ENCODE assay signal across 8 mouse cellular contexts in the genomic region with DNA sequence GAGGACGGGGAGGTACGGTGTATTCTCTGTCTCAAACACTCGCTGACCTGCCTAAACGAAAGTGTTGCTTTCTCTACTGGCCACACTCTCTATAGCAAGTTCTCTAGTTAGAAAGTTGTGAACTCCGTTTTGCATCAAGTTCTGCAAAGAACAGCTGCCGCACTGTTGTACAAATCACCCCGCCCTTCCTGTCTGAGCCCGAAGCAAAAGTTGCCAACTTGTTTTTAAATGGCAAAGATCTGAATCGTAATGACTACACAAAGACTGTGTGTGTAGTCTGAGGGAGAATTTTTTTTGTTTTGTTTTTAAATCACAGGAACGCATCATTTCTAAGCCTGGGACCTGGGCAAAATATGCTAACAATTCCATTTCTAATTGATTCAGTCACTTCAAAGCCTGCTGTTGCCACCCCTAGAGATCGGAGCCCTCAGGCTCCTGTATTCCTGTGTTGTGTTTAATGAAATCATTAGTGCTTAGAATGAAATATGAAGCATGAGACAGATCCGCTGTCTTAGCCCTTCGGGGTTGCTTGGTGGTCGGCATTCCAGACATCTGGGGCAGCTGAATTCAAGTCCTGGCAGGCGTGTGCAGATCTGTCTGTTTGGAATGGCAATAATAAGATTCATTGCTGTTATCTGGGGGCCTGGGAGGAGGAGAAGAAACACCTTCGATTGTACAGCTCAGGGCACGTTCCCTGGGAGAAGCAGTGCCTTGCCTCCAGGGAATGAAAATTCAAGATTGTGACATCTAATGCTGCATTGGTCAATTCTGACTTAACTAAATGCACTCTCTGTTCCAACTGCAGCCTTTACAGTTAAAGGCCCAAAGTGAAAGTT. TPM values are rescaled to one million over a fixed set of nuclear protein-coding genes. Genes with fewer than 3 reads are reported as not detected.
A peak's percentile ranks its signal among the peaks of the same experiment; 100 is the strongest.
DNase-seq lines count a peak whose midpoint lies in the region; ATAC-seq and TF ChIP-seq lines count a peak whose summit lies in the region.
"Had no signal": no experiment of that assay in that cellular context is flagged by ENCODE, and none has a peak within 500 bp of the region (broad histone marks: within the 10 kb centered on the region; RNA-seq: fewer than 3 reads in every experiment).

No protein-coding gene starts in this region.

- TF ChIP-seq EP300 in stomach, postnatal 0 days (optimal IDR thresholded peaks at IDR 0.05), result peak; percentile 36

- 0 out of 2 replicates have a peak, but pooled peaks cover 4% of the 10 kb centered on the region for H3K9me3 ChIP-seq in midbrain, embryonic 14.5 days (ENCODE audit: control insufficient read depth, low read length)
- H3K9me3 ChIP-seq in midbrain, embryonic 11.5 days (ENCODE audit: control insufficient read depth, low read length), result peaks cover 2% of the 10 kb centered on the region; the same call in 1 of the 2 replicates
- H3K9me3 ChIP-seq in embryonic facial prominence, embryonic 15.5 days (replicated peaks), result no peaks in the 10 kb centered on the region
- no peaks in the 10 kb centered on the region for H3K9me3 ChIP-seq in stomach, postnatal 0 days (ENCODE audit: control insufficient read depth, low read length)
- H3K9me3 ChIP-seq in forebrain, embryonic 16.5 days (ENCODE audit: control insufficient read depth, low read length), result no peaks in the 10 kb centered on the region
- peaks cover 5% of the 10 kb centered on the region; the same call in 1 of the 2 replicates for H3K9me3 ChIP-seq in forebrain, embryonic 12.5 days

- 64% methylated on average over 17 of the region's 17 CpGs for WGBS in midbrain, embryonic 14.5 days
- 82% methylated on average over 17 of the region's 17 CpGs for WGBS in midbrain, embryonic 11.5 days
- 18% methylated on average over 17 of the region's 17 CpGs for WGBS in embryonic facial prominence, embryonic 15.5 days
- WGBS in stomach, postnatal 0 days, result 22% methylated on average over 17 of the region's 17 CpGs
- 60% methylated on average over 17 of the region's 17 CpGs for WGBS in forebrain, embryonic 16.5 days
- WGBS in forebrain, embryonic 12.5 days, result 79% methylated on average over 17 of the region's 17 CpGs

- H3K4me2 ChIP-seq in midbrain, embryonic 14.5 days (ENCODE audit: low read length), result no peak overlapping the region
- H3K4me2 ChIP-seq in midbrain, embryonic 11.5 days, result no peak overlapping the region
- H3K4me2 ChIP-seq in embryonic facial prominence, embryonic 15.5 days (replicated peaks), result peak overlapping the region; percentile 34
- peak overlapping the region; percentile 45 for H3K4me2 ChIP-seq in stomach, postnatal 0 days (replicated peaks; ENCODE audit: low read depth)
- H3K4me2 ChIP-seq in forebrain, embryonic 16.5 days (ENCODE audit: low read length), result no peak overlapping the region
- no peak overlapping the region for H3K4me2 ChIP-seq in forebrain, embryonic 12.5 days
- H3K4me2 ChIP-seq: liver, embryonic 11.5 days had no signal

- H3K27me3 ChIP-seq in midbrain, embryonic 14.5 days (ENCODE audit: control insufficient read depth, insufficient read depth, low read length), result no peaks in the 10 kb centered on the region
- no peaks in the 10 kb centered on the region for H3K27me3 ChIP-seq in midbrain, embryonic 11.5 days (ENCODE audit: control insufficient read depth, insufficient read depth, low read length)
- no peaks in the 10 kb centered on the region for H3K27me3 ChIP-seq in embryonic facial prominence, embryonic 15.5 days
- no peaks in the 10 kb centered on the region for H3K27me3 ChIP-seq in stomach, postnatal 0 days (ENCODE audit: control insufficient read depth, insufficient read depth, low read length)
- H3K27me3 ChIP-seq in forebrain, embryonic 16.5 days (replicated peaks; ENCODE audit: control insufficient read depth, insufficient read depth, low read length), result no peaks in the 10 kb centered on the region
- no peaks in the 10 kb centered on the region for H3K27me3 ChIP-seq in forebrain, embryonic 12.5 days

- peak; percentile 46; the same call in 1 of the 2 replicates for ATAC-seq in midbrain, embryonic 14.5 days (ENCODE audit: low FRiP score, low TSS enrichment)
- no peak for ATAC-seq in midbrain, embryonic 11.5 days (ENCODE audit: low FRiP score)
- peak; percentile 49; the same call in 1 of the 2 replicates for ATAC-seq in embryonic facial prominence, embryonic 15.5 days (ENCODE audit: insufficient number of reproducible peaks, low FRiP score, low TSS enrichment, low read depth)
- ATAC-seq in stomach, postnatal 0 days (ENCODE audit: low FRiP score, low TSS enrichment), result peak; percentile 25; the same call in 1 of the 2 replicates
- ATAC-seq in forebrain, embryonic 16.5 days, result no peak
- no peak for ATAC-seq in forebrain, embryonic 12.5 days (ENCODE audit: low FRiP score)

- H3K36me3 ChIP-seq in midbrain, embryonic 14.5 days (ENCODE audit: control insufficient read depth, insufficient read depth, low read length), result peaks cover 61% of the 10 kb centered on the region
- H3K36me3 ChIP-seq in midbrain, embryonic 11.5 days (ENCODE audit: control insufficient read depth, insufficient read depth, low read length), result no peaks in the 10 kb centered on the region
- peaks cover 13% of the 10 kb centered on the region; the same call in 1 of the 2 replicates for H3K36me3 ChIP-seq in embryonic facial prominence, embryonic 15.5 days
- peaks cover 3% of the 10 kb centered on the region; the same call in 1 of the 2 replicates for H3K36me3 ChIP-seq in stomach, postnatal 0 days (ENCODE audit: control insufficient read depth, insufficient read depth, low read length)
- peaks cover 29% of the 10 kb centered on the region for H3K36me3 ChIP-seq in forebrain, embryonic 16.5 days (ENCODE audit: control insufficient read depth, insufficient read depth)
- peaks cover 26% of the 10 kb centered on the region for H3K36me3 ChIP-seq in forebrain, embryonic 12.5 days (replicated peaks)

- TF ChIP-seq CTCF in stomach, postnatal 0 days (IDR thresholded peaks at IDR 0.05; ENCODE audit: low read depth), result no peak

- no peak overlapping the region for H3K9ac ChIP-seq in midbrain, embryonic 14.5 days (replicated peaks; ENCODE audit: low read length)
- H3K9ac ChIP-seq in midbrain, embryonic 11.5 days (ENCODE audit: low read length), result no peak overlapping the region
- no peak overlapping the region for H3K9ac ChIP-seq in embryonic facial prominence, embryonic 15.5 days
- peak overlapping the region; percentile 38; the same call in 1 of the 2 replicates for H3K9ac ChIP-seq in stomach, postnatal 0 days (ENCODE audit: low read length)
- no peak overlapping the region for H3K9ac ChIP-seq in forebrain, embryonic 16.5 days (replicated peaks; ENCODE audit: low read depth, low read length)
- no peak overlapping the region for H3K9ac ChIP-seq in forebrain, embryonic 12.5 days

- H3K4me1 ChIP-seq in midbrain, embryonic 14.5 days (ENCODE audit: control insufficient read depth, insufficient read depth, low read length), result no peaks in the 10 kb centered on the region
- no peaks in the 10 kb centered on the region for H3K4me1 ChIP-seq in midbrain, embryonic 11.5 days (ENCODE audit: control insufficient read depth, insufficient read depth, low read length)
- H3K4me1 ChIP-seq in embryonic facial prominence, embryonic 15.5 days, result peaks cover 13% of the 10 kb centered on the region
- no peaks in the 10 kb centered on the region; the same call in 1 of the 2 replicates for H3K4me1 ChIP-seq in stomach, postnatal 0 days (replicated peaks; ENCODE audit: control insufficient read depth, insufficient read depth)
- no peaks in the 10 kb centered on the region for H3K4me1 ChIP-seq in forebrain, embryonic 16.5 days (replicated peaks; ENCODE audit: control insufficient read depth, insufficient read depth, low read length)
- no peaks in the 10 kb centered on the region for H3K4me1 ChIP-seq in forebrain, embryonic 12.5 days

- no peak overlapping the region for H3K27ac ChIP-seq in midbrain, embryonic 14.5 days (replicated peaks; ENCODE audit: low read depth, low read length)
- no peak overlapping the region for H3K27ac ChIP-seq in midbrain, embryonic 11.5 days (ENCODE audit: low read depth, low read length)
- H3K27ac ChIP-seq in embryonic facial prominence, embryonic 15.5 days (replicated peaks), result peak overlapping the region; percentile 73
- peak overlapping the region; percentile 85 for H3K27ac ChIP-seq in stomach, postnatal 0 days (replicated peaks)
- no peak overlapping the region for H3K27ac ChIP-seq in forebrain, embryonic 16.5 days (ENCODE audit: low read length)
- H3K27ac ChIP-seq in forebrain, embryonic 12.5 days, result no peak overlapping the region

- no peak overlapping the region for H3K4me3 ChIP-seq in midbrain, embryonic 14.5 days (replicated peaks; ENCODE audit: low read depth, low read length)
- H3K4me3 ChIP-seq in midbrain, embryonic 11.5 days (ENCODE audit: low read depth, low read length), result no peak overlapping the region
- peak overlapping the region; percentile 18 for H3K4me3 ChIP-seq in embryonic facial prominence, embryonic 15.5 days (replicated peaks)
- H3K4me3 ChIP-seq in stomach, postnatal 0 days (ENCODE audit: low read depth, low read length), result peak overlapping the region; percentile 29
- H3K4me3 ChIP-seq in forebrain, embryonic 16.5 days (replicated peaks; ENCODE audit: low read length), result no peak overlapping the region
- no peak overlapping the region for H3K4me3 ChIP-seq in forebrain, embryonic 12.5 days (replicated peaks)

- peak; percentile 67 for DNase-seq in midbrain, embryonic 14.5 days
- no peak for DNase-seq in midbrain, embryonic 11.5 days (ENCODE audit: low spot score, missing footprints)
- DNase-seq in lung, adult 18-20 months, result peak; percentile 45 to 61
- DNase-seq in stomach, postnatal 0 days (ENCODE audit: low spot score), result no peak

RNA-seq across cellular contexts. Expression of gene Zar1l, which starts 59.8 kb away (rescaled TPM):
- not detected in 2 replicates for polyA plus RNA-seq in midbrain, embryonic 14.5 days (2014; fragmentation: Nextera tagmentation; extraction: Ambion mirVana)
- not detected in 2 replicates for polyA plus RNA-seq in midbrain, embryonic 11.5 days (2014; fragmentation: Nextera tagmentation; extraction: Ambion mirVana)
- polyA plus RNA-seq in embryonic facial prominence, embryonic 15.5 days (2015; fragmentation: Nextera tagmentation; extraction: Ambion mirVana), result not detected in 2 replicates
- polyA plus RNA-seq in stomach, postnatal 0 days (2015; fragmentation: Nextera tagmentation; extraction: Ambion mirVana), result not detected in 2 replicates
- not detected in 2 replicates for polyA plus RNA-seq in forebrain, embryonic 16.5 days (2015; fragmentation: Nextera tagmentation; extraction: Ambion mirVana)
- not detected in 2 replicates for polyA plus RNA-seq in forebrain, embryonic 12.5 days (2016; fragmentation: Nextera tagmentation; extraction: Ambion mirVana)
- polyA plus RNA-seq: liver, embryonic 11.5 days had no signal

Comparison
In these comparisons a context has a peak if more than half of its experiments do, and no peak if none do; other contexts are left out.
1. ATAC-seq: peak in midbrain, embryonic 14.5 days (single experiment), embryonic facial prominence, embryonic 15.5 days (single experiment) and stomach, postnatal 0 days (single experiment); none in midbrain, embryonic 11.5 days (single experiment), forebrain, embryonic 16.5 days (single experiment) and forebrain, embryonic 12.5 days (single experiment).
2. DNase-seq: peak in midbrain, embryonic 14.5 days (single experiment) and lung, adult 18-20 months (2 of 2); none in midbrain, embryonic 11.5 days (single experiment) and stomach, postnatal 0 days (single experiment).
3. H3K27ac ChIP-seq: peak in embryonic facial prominence, embryonic 15.5 days (single experiment) and stomach, postnatal 0 days (single experiment); none in midbrain, embryonic 14.5 days (single experiment), midbrain, embryonic 11.5 days (single experiment), forebrain, embryonic 16.5 days (single experiment) and forebrain, embryonic 12.5 days (single experiment).
4. H3K4me2 ChIP-seq: peak in embryonic facial prominence, embryonic 15.5 days (single experiment) and stomach, postnatal 0 days (single experiment); none in midbrain, embryonic 14.5 days (single experiment), midbrain, embryonic 11.5 days (single experiment), forebrain, embryonic 16.5 days (single experiment) and forebrain, embryonic 12.5 days (single experiment).
5. H3K4me3 ChIP-seq: peak in embryonic facial prominence, embryonic 15.5 days (single experiment) and stomach, postnatal 0 days (single experiment); none in midbrain, embryonic 14.5 days (single experiment), midbrain, embryonic 11.5 days (single experiment), forebrain, embryonic 16.5 days (single experiment) and forebrain, embryonic 12.5 days (single experiment).